Mouse (Mus musculus): ENCODE data around the gene Pik3c2g.

- TF ChIP-seq CTCF (IDR thresholded peaks at IDR 0.05; ENCODE audit: extremely low read depth, insufficient read depth, low read length): no peak
- no peak for TF ChIP-seq POLR2A (IDR thresholded peaks at IDR 0.05; ENCODE audit: extremely low read depth, insufficient read depth, low read length)
These were observed 262.9 kb downstream of the Pik3c2g start for GRCm38 (mm10) chr6:139849931-139850330.
